Mouse (Mus musculus) cerebellum, adult 2 months (tissue): ENCODE data around the gene Chrm3.

Source experiments
- CTCF ChIP-seq: fragments of 200-500 bp; IDR thresholded peaks from 2 replicates; pipeline ENCODE4 v1.5.1; 2011; ENCODE audit warnings: low read depth, mild to moderate bottlenecking, control low read depth, low read length, moderate library complexity, borderline replicate concordance; ENCODE audit not compliant: insufficient read depth
- POLR2A ChIP-seq: fragments of 200-500 bp; IDR thresholded peaks from 2 replicates; pipeline ENCODE4 v1.6.1; 2011; ENCODE audit warnings: low read length, control low read depth, borderline replicate concordance; ENCODE audit not compliant: insufficient read depth

DNA sequence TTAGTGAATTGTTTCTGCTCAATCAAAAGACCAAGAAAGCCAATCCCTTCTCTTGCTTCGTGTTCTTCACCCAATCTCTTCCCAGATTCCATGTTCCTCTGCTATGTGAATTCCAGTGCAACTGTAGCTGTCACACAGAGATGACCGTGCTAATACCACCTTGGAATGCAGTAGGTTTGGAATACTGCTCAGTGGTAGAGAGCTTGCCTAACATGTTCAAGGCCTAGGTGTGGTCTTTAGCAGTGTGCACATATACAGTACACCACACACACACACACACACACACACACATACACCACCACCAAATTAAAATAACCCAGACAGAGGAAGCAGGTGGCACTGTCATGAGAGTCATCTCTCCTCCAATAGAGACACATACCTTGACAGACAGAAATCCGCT is 513.1 kb downstream of the Chrm3 start:
- no peak for TF ChIP-seq POLR2A
- TF ChIP-seq CTCF: no peak
